Mouse (Mus musculus) ovary, postnatal 14 days (tissue): ENCODE results near the gene Mark3.
"Not testable (repeated sequence)": the region's sequence is repeated elsewhere in the genome, so short reads cannot be mapped to it uniquely, and the experiment has no call there.

Experiments used
- DNase-seq: peaks from one replicate; pipeline ENCODE4 v3.0.0; 2022; ENCODE audit warnings: low spot score

Gene Mark3

DNA sequence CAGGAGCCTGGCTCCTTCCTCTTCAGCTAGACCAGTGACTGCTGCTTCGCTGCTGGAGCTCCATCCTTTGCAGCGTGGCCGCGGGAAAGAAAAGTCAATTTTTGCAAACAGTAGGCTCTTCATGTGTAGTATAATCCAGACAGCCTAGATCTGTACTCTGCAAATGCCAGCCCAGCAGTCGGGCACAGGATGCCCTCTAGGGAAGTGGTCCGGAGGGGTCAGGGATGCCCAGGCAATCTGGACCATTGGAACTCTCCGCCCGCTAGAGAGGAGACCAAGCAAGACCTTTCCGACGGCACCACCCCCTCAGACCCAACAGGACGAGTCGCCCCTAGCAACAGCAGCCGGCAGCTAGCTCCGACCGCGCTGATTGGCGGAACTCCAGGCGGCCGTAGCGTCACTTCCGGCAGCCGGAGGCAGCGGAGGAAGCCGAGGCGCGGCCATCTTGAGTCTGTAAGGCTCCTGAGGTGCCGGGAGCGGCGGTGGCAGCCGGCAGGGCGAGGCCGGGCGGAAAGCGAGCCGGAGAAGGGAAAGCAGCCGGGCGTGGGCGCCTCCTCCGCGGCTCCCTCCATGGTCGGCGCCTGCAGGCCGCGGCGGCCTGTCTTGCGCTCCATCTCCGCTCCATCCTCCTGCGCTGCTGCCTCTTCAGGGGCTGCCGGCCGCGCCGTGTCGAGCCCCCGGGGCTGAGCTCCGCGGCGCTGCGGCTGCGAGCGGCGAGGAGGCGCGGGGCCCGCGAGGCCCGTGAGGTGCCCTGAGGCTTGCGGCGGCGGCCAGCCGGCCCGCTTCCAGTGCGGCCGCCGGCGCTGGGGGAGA lies at the start of gene Mark3:
TSS of gene Mark3 (plus strand) at position 450 of the 813 bp plus-strand sequence.
- DNase-seq: peak; percentile 96

DNA sequence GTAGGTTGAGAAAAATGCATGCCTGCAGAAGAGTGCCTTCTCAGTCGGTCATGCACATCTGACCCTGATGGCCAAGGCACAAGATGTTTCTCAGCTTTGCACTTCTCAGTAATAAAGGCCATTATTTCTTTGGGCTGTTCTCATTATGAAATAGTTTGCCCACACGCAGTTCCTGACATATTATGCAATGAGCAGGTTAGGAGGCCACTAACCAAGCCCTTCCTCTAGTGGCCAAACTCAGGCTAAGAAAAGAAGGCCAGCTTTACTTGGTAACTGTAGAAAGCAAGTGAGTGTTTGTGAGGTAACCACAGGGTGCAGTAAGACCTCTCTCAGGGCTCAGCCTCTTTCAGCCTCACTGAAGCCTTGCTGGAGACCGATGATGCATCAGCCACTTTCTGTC lies 49.4 kb upstream of the Mark3 start:
- DNase-seq: no peak

DNA sequence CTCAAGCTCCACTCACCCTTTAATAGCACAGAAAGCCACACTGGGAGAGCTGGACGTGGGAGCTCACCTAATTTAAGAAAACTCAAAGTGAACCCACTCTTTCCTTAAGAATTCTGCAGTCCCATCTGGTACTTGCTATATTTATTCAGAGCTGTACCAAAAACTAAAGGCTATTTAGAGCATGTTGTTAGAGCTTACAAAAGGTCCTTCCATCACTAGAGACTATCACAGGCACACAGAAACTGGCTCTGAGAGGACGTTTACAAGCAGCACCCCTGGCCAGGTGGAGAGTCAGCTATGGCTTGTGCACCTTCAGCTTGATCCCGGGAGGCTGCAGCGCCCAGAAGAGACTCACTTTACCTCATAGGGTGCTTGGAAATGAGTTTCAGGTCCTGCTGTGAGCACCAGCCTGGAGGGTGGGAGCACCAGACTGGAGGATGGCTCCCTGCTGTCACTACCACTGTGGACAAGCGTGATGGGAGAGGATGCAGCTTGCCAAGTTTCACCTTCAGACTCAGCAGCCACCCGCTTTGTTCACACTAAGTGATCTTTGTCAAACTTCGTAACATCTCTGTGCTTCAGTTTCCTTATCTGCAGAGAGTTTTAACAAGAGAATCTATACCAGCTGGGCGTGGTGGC lies 46.6 kb upstream of the Mark3 start:
- no peak for DNase-seq

DNA sequence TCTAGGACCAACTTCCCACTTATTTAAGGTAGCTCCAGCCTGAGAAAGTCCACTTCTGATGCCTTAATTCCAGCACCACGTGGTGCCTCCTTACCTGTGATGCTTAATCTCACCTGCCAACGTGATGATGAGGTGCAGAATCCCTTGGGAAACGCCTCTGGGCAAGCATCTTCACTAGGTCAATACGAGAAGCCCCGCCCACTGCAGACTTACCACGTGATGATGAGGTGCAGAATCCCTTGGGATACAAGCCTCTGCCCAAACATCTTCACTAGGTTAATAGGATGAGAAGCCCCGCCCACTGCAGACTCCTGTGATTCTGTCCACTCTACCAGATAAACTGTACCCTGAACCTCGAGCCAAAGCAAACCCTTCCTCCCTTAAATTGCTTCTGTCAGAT lies 45.1 kb upstream of the Mark3 start:
- DNase-seq: no peak

DNA sequence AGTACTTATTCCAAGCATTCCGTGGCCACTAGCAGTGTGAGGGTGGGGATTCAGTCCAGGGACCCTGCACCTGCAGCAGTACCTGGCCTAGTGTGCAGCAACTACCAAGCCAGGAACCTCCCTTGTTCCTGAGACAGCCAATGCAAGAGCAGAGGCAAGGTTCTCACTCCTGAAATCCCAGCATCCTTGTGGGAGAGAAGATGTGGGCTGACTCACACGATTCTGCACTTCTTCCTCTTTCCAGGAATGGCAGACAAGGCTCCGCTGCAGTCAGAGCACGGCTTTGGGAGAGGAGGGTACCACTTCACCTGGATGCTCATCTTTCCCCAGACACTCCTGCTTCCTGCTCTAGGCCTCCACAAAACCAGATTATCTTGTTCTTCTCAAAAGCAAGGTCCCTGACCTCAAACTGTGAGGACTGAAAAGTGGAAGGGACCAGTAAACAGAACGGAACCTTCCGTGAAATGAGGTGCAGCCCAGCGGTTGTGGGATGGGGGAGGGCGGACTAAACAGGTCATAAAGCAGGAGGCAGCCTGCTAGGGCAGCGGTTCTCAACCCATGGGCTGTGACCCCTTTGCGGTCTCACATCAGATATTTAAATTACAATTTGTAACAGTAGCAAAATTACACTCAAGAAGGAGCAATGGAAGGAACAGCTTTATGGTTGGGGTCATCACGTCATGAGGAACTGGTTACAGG lies 41.1 kb upstream of the Mark3 start:
- DNase-seq: no peak

DNA sequence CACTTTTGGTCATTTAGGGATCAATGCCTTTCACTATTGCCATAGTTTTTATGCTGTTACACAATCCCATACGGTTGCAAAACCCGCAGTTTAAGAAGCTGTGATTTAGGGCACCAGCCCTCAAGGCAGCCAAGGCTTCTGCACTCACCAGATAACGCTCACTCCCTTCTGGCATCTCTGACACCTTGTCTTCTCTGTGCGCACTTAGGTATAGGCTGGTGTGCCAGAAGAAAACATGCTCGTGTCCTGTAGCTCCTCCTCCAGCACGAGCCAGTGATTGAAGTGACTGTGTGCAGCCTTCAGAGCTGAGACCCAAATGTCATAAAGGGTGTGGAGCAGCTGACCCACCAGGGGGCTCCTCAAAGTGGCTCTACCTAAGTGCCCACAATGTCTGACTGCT lies 39.0 kb upstream of the Mark3 start:
- no peak for DNase-seq

DNA sequence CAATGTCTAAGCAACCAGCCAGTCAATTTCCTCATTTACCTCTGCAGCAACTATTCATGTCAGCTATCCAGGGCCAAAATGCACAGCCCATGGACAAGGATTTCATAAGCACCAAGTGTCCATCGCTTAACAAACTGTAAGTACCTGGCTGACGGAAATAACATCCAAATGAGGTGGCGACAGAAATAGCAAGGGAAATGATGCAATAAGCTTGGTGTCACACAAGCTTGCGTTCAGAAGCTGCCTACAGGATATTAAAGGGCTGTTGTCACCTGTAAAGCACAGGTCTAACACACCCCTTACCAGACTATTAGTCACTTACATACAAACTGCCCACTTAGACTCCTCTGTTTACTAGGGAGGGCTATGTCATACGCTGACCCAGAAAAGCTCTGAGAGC lies 38.6 kb upstream of the Mark3 start:
- DNase-seq: no peak

DNA sequence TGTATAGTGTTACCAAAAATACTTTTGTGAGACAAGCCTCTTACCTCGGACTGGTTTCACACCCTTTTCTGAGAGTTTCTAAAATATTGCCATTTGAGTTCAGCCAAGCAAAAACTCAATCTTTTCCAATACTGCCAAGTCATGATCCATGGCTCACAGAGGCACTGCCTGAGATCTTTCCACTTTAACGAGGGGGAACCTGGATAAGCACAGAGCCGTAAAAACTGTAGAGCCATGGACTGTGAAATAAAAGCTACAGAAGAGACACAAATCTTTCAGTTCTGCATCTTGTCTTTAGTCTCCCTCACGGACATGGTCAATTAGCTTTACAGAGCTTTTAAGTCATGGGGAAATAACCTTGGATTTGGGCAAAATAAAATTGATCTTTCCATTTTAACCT lies 37.6 kb upstream of the Mark3 start:
- no peak for DNase-seq

DNA sequence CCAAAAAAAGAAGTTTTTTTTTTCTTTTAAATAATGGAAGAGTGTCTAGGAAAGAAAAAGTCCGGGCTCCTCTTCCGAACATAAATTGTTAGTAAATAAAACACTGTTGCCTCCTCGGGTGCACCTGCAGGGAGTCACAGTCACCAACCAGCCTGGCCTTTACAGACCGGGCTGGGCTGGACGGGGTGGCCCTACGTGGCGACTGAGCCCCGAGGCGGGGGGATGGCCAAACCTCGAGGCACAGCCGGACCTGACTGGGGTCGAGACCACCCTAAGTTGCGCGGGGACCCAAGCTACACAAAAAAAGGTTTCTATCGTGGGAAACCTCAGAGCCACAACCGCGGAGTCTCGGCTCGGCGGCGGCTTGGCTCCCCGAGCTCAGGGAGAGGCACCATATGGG lies 37.0 kb upstream of the Mark3 start:
- DNase-seq: no peak

DNA sequence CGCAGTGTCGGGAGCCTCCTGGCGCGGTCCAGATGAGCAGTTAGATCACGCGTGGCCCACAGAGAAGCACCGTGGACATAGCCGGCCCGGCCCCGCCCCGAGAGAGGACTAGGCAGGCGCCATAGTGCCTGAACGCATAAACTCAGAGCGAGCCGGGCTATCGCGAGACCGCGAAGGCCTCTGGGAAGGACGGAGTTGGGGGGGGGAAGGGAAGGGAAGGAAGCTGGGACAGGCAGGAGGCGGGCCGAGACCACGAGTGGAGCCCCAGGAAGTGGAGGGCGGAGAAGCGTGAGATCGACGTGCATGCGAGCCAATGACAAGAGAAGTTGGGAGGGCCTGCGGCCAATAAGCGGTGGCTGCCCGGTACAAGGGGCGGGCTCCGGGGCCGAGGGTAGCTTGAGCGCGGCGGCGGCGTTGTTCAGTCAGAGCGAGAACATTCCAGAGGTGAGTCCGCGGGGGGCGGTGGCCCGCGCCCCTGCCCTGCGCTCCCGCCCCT lies 36.5 kb upstream of the Mark3 start, which contains the start of gene Eif5:
TSS of gene Eif5 (plus strand) at position 221 of the 496 bp plus-strand sequence.
- DNase-seq: peak; percentile 99

DNA sequence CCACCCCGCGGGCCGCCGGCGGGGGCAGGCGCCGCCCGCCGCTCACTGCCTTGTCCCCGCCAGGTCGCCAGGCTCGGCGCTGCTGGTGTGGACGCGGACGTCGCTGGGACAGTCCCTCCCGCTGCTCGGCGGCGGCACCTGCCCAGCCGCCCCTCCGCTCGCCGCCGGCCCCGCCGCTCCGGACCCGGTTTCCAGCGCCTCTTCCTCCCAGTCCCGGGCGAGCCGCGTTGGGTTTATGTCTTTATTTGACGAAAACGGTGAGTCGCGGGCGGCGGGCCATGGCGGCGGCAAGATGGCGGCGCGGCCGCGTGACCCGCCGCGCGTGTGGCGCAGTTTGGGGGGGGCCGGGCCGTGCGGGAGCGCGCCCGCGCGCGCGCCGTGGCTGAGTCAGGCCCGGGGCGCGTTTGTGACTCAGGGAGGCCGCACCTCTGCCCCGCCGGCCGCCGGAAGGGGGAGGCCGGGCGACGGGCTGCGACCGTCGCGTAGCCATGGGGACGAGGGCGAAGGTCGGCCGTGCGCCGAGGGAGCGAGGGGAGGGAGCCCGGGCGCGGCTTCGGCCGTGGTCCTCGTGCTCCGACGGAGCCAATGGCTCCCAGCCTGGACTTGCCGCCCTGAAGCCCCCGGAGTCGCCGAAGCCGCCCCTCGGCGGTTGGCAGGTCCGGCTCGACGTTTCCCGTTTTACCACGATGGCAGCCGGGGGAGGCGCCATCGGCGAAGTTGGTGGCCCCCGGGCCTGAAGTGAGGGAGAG lies 35.9 kb upstream of the Mark3 start:
- DNase-seq: peak; percentile 68

DNA sequence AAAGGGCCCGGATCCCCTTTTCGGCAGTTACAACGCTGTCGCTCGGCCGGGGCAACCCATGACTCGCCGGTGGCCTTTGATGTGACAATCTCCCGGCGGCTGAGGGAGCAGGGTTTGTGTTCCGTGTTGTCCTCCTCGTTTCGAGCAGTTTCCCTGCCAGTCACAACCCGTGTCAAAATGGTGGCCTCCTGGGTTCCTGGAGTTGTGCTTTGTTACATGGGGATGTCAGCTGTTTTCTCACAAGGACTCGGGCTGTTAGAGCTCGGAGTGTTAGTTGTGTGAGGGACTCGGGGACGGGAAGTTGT lies 35.3 kb upstream of the Mark3 start:
- no peak for DNase-seq

DNA sequence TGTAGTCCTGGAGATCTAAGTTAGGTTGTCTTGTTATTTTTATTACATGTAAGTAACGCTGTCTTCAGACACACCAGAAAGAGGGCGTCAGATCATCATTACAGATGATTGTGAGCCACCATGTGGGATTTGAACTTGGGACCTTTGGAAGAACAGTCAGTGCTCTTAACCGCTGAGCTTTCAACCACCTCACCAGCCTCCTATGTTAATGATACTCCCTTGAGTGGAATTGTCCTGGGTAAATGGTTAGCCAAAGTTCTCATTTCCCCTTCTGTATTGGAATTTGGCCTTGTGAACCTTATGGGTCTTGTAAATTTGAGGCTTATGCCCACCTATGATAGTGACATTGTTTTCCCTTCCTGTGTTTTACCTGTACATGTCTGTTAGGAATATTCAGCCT lies 27.3 kb upstream of the Mark3 start:
- no peak for DNase-seq

DNA sequence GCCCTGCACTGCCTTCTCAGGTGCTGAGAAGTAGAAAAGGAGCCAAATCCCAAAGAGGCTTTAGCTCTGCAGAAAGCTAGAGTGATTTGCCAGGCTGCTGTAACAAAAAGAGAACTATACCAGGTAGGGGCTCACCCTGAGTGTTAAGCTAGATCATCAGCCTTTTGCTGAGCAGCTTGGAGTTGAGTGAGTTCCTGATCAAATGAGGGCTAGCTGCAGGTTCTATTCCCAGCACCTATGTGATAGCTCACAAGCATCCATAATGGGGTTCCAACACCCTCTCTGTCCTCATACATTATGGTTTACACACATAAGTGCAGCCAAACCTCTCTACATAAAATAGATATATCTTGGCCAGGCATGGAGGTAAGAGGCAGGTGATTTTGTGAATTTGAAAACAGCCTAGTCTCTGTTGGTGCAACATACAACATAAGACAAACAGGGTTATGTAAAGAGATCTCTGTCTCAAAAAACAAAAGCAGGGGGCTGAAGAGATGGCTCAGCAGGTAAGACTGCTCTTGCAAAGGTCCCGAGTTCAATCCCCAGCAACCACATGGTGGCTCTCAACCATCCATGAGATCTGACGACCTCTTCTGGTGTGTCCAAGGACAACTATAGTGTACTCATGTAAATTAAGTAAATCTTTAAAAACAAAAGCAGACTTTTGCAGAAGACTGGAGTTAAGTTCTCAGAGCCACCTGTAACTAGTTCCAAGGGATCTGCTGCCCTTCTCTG lies 25.6 kb upstream of the Mark3 start:
- no peak for DNase-seq

DNA sequence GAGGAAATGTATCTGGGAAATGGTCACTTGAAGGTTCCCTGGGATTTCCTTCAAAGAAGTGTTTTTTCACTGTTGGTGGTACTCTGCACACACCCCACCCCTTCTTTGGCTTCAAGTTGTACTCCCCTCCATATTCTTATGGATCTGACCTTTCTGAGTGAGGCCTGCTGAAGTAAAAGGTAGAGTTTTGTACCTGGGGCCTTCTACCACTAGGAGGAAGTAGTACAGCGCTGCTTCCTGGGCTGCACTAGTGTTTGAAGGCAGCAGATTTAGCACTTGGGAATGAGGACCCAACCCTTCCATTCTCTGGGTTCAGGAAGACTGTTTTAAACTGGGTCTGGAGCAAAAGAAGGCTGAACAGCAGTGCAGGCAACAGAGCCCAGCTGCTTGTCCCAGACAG lies 23.6 kb upstream of the Mark3 start:
- no peak for DNase-seq

DNA sequence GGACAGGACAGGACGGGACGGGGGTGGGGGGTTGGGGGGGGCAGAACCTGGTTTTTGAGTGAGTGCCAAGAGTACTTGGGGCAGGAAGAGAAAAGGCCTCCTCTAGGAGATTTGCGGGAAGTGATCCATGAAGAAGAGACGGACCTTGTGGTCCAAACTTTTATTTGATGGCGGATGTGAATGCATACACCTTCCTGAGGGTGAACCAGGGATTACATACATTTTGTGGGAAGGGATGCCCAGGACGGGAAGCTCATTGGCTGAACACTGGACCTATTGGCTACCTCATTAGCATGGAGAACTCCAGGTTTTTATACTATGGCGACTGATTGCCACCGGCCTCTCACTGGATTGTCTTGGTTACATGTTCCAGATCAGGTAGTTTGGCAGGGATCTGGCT lies 22.0 kb upstream of the Mark3 start:
- no peak for DNase-seq

DNA sequence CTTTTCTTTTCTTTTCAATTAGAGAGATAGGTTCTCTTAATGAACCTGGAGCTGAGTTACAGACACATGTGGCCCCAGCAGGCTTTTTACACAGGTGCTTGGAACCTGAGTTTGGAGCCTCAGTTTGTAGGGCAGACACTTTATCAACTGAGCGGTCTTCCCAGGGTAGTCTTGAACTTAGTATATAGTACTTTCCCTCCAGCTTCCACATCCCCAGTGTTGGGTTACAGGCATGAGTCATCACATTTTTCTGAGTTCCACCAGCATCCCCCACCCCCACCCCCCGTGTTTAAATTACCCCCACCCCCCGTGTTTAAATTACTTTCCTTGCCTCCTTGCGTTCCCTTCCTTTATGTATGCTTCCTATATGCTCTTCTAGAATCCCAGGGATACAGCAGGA lies 19.0 kb upstream of the Mark3 start:
- no peak for DNase-seq

DNA sequence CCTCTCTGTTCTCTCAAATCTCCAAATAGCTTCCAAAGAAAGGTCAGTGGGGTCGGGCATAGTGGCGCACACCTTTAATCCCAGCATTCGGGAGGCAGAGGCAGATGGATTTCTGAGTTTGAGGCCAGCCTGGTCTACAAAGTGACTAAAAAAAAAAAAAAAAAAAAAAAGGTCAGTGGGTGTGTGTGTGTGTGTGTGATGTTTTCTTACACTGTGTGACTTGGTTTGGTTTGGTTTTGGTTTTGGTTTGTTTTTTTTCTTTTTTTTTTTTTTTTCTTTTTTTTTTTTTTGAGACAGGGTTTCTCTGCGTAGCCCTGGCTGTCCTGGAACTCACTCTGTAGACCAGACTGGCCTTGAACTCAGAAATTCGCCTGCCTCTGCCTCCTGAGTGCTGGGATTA lies 18.4 kb upstream of the Mark3 start:
- DNase-seq: not testable (repeated sequence)

DNA sequence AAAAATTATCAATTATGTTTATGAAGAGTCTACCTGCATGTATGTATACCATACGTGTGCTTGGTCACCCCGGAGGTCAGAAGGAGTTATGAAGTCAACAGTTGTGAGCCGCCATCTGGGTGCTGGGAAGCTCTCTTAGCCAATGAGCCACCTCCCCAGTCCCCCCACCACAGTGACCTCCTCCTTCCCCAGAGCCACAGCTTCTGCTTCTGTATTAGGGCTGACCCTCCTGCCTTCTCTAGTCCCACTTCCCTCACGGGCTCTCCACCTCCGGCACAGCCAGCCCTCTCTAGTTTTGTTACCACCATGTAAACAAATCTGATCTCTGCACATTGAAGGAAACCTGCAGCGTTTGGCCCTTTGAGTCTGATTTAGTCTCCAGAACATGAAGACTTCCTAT lies 16.8 kb upstream of the Mark3 start:
- no peak for DNase-seq

DNA sequence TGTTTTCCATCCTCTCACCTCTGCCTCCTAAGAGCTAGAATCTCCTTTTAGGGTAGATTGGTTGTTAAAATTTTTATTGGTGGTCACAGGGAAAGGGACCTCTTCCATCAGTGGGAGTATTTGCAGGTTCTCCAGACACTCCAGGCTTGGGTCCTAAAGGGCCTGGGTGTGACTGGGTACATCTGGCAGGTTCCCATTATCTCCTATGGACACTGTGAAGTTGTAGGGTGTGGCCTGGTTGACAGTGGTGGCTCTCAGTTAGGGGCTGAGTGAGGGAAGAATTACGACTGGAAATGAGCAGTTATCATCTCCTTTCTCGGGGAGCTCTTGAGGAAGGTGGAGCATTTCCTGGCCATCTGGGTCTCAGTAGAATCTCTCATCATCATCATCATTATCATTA lies 15.7 kb upstream of the Mark3 start:
- DNase-seq: no peak

DNA sequence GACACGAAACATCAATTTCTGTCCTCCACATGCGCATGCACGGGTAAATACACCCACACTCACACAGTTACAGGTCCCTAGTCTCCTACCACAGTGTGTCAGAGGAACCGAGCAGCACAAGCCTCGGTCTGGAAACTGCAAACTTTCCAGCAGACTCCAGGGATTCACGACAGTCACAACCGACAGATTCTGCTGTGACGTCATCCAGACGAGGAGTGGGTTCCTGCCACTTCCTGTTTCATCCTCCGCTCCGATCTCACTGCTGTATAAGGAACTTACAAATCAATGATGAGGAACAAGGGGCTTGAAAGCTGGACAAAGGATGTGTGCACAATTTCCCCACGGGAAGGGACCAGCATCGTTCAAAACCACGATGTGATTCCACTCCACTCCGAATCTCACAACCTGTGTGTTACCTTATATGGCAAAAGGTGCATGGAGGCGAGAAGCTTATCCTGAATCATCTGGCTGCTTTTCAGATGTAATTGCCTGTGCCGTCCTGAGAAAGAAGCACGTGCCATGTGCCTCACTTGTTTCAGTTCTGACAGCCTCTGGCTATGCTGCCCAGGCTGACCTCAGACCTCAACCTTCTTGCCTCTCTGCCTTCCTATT lies 14.6 kb upstream of the Mark3 start:
- no peak for DNase-seq
